Comparison of ENCODE assay signal across 8 mouse cellular contexts in genomic region chr1:165771491-165771897, GRCm38 (mm10). TPM values are rescaled to one million over a fixed set of nuclear protein-coding genes. Genes with fewer than 3 reads are reported as not detected.
DNase-seq lines count a peak whose midpoint lies in the region; ATAC-seq and TF ChIP-seq lines count a peak whose summit lies in the region.

No protein-coding gene starts in this region.

- no peak overlapping the region for H3K4me3 ChIP-seq in embryonic facial prominence, embryonic 11.5 days (ENCODE audit: low read depth, low read length)
- H3K4me3 ChIP-seq in heart, adult 2 months, result no peak overlapping the region
- H3K4me3 ChIP-seq in kidney, adult 2 months (ENCODE audit: insufficient read depth, low read depth, low read length), result no peak overlapping the region
- no peak overlapping the region for H3K4me3 ChIP-seq in liver, adult 2 months (ENCODE audit: insufficient read depth, low read depth, low read length)

- TF ChIP-seq CTCF in heart, adult 2 months (IDR thresholded peaks at IDR 0.05), result peak; percentile 100
- TF ChIP-seq CTCF in kidney, adult 2 months (conservative IDR thresholded peaks at IDR 0.05; ENCODE audit: insufficient read depth, insufficient read length, low read depth, low read length), result peak; percentile 80
- TF ChIP-seq CTCF in liver, adult 2 months (IDR thresholded peaks at IDR 0.05; ENCODE audit: low read depth, low read length), result peak; percentile 88

- no peaks in the 10 kb centered on the region for H3K79me2 ChIP-seq in heart, adult 2 months (replicated peaks; ENCODE audit: control insufficient read depth, insufficient read depth, low read length)
- peaks cover 3% of the 10 kb centered on the region; the same call in 1 of the 2 replicates for H3K79me2 ChIP-seq in liver, adult 2 months (ENCODE audit: control insufficient read depth, insufficient read depth, low read length)

- intact Hi-C loops in heart, adult 2 months (cut with DNase I), result loop anchor here (2.0 kb wide), 1 partner anchor 231 kb away; the partner anchor contains the start of gene Pou2f1

- no peak overlapping the region for H3K4me2 ChIP-seq in embryonic facial prominence, embryonic 11.5 days (ENCODE audit: low read depth, low read length)

- no peaks in the 10 kb centered on the region for H3K36me3 ChIP-seq in embryonic facial prominence, embryonic 11.5 days (replicated peaks; ENCODE audit: control insufficient read depth, insufficient read depth, low read depth, low read length)
- peaks cover 12% of the 10 kb centered on the region for H3K36me3 ChIP-seq in heart, adult 2 months (ENCODE audit: control insufficient read depth, insufficient read depth, low read length)
- no peaks in the 10 kb centered on the region for H3K36me3 ChIP-seq in kidney, adult 2 months (ENCODE audit: control insufficient read depth, insufficient read depth, low read length)
- H3K36me3 ChIP-seq in liver, adult 2 months (ENCODE audit: control insufficient read depth, insufficient read depth, low read length), result peaks cover 31% of the 10 kb centered on the region

- TF ChIP-seq EP300 in heart, adult 2 months (IDR thresholded peaks at IDR 0.05; ENCODE audit: insufficient read depth, low read depth, low read length), result peak; percentile 46; the same call in 1 of the 2 replicates

- WGBS in embryonic facial prominence, embryonic 11.5 days, result under 1% methylated on average over 12 of the region's 12 CpGs
- 2% methylated on average over 12 of the region's 12 CpGs for WGBS in heart, adult 2 months
- 5% methylated on average over 12 of the region's 12 CpGs for WGBS in kidney, adult 2 months
- WGBS in liver, adult 2 months, result under 1% methylated on average over 12 of the region's 12 CpGs

- H3K27ac ChIP-seq in embryonic facial prominence, embryonic 11.5 days (replicated peaks; ENCODE audit: low read depth, low read length), result no peak overlapping the region
- no peak overlapping the region for H3K27ac ChIP-seq in heart, adult 2 months
- H3K27ac ChIP-seq in kidney, adult 2 months (ENCODE audit: insufficient read depth, low read depth, low read length), result no peak overlapping the region
- H3K27ac ChIP-seq in liver, adult 2 months (replicated peaks; ENCODE audit: insufficient read depth, low read depth, low read length), result peak overlapping the region; percentile 29

- DNase-seq in 416B (ENCODE audit: low read depth), result peak; percentile 90
- peak; percentile 84 for DNase-seq in adrenal gland, postnatal 14 days
- DNase-seq in embryonic facial prominence, embryonic 11.5 days (ENCODE audit: low spot score), result peak; percentile 85
- peak; percentile 76 to 86 for DNase-seq in heart, adult 2 months
- peak; percentile 71 for DNase-seq in kidney, adult 2 months
- peak; percentile 94 for DNase-seq in liver, adult 2 months (ENCODE audit: extremely low read depth, low read depth, low spot score)
- DNase-seq in monocyte, adult 2 months (ENCODE audit: low read depth in 1 of 2, low spot score in 2 of 2), result peak; percentile 72 to 83
- DNase-seq in spleen, postnatal 36 days (ENCODE audit: low spot score in 2 of 2), result peak; percentile 65 to 69

- no peaks in the 10 kb centered on the region for H3K4me1 ChIP-seq in embryonic facial prominence, embryonic 11.5 days (ENCODE audit: control insufficient read depth, insufficient read depth, low read length)
- H3K4me1 ChIP-seq in heart, adult 2 months (ENCODE audit: control insufficient read depth, insufficient read depth, low read length), result peaks cover 3% of the 10 kb centered on the region
- H3K4me1 ChIP-seq in kidney, adult 2 months (ENCODE audit: control insufficient read depth, insufficient read depth, low read length), result no peaks in the 10 kb centered on the region
- peaks cover 24% of the 10 kb centered on the region for H3K4me1 ChIP-seq in liver, adult 2 months (ENCODE audit: control insufficient read depth, insufficient read depth, low read length)

- H3K9me3 ChIP-seq in embryonic facial prominence, embryonic 11.5 days (replicated peaks; ENCODE audit: control insufficient read depth, low read length), result no peaks in the 10 kb centered on the region

- TF ChIP-seq POLR2A in heart, adult 2 months (IDR thresholded peaks at IDR 0.05; ENCODE audit: insufficient read depth, low read depth, low read length), result no peak
- no peak for TF ChIP-seq POLR2A in kidney, adult 2 months (IDR thresholded peaks at IDR 0.05; ENCODE audit: low read depth, low read length)
- TF ChIP-seq POLR2A in liver, adult 2 months (IDR thresholded peaks at IDR 0.05; ENCODE audit: extremely low read depth, insufficient read depth, low read length), result no peak

- no peak overlapping the region for H3K9ac ChIP-seq in embryonic facial prominence, embryonic 11.5 days (replicated peaks; ENCODE audit: low read length)
- no peak overlapping the region for H3K9ac ChIP-seq in heart, adult 2 months (ENCODE audit: low read depth, low read length)
- no peak overlapping the region for H3K9ac ChIP-seq in liver, adult 2 months (ENCODE audit: low read depth, low read length)

- peak; percentile 64 for ATAC-seq in embryonic facial prominence, embryonic 11.5 days (replicated peaks; ENCODE audit: insufficient number of reproducible peaks, low FRiP score, low TSS enrichment, low read depth)

- no peaks in the 10 kb centered on the region for H3K27me3 ChIP-seq in embryonic facial prominence, embryonic 11.5 days (ENCODE audit: control insufficient read depth, insufficient read depth, low read length)
- no peaks in the 10 kb centered on the region for H3K27me3 ChIP-seq in heart, adult 2 months (ENCODE audit: control insufficient read depth, insufficient read depth, low read length)
- no peaks in the 10 kb centered on the region for H3K27me3 ChIP-seq in kidney, adult 2 months (replicated peaks; ENCODE audit: control insufficient read depth, insufficient read depth, low read length)
- no peaks in the 10 kb centered on the region for H3K27me3 ChIP-seq in liver, adult 2 months (ENCODE audit: control insufficient read depth, insufficient read depth, low read length)

RNA-seq across cellular contexts. Expression of gene Creg1, which starts 7.9 kb away (rescaled TPM):
- 36.6 and 56.6 TPM in 2 replicates for total RNA-seq in adrenal gland, postnatal 14 days (2021)
- polyA plus RNA-seq in embryonic facial prominence, embryonic 11.5 days (2014; fragmentation: Nextera tagmentation; extraction: Ambion mirVana), result 45.8 and 57.2 TPM in 2 replicates
- 10 to 100 TPM; 85.7 to 93.3 TPM for total RNA-seq in heart, adult 2 months (2021)
- polyA plus RNA-seq in heart, adult 2 months (2012; rRNA removed), result 77.2 and 121 TPM in 2 replicates
- 86.9 and 89.7 TPM in 2 replicates for polyA plus RNA-seq in kidney, adult 2 months (2012; rRNA removed)
- 414 and 570 TPM in 2 replicates for total RNA-seq in liver, adult 2 months (2014; rRNA removed)
- polyA plus RNA-seq in liver, adult 2 months (2012; rRNA removed), result 420 and 447 TPM in 2 replicates

RNA-seq across cellular contexts. Expression of gene Cd247, which starts 17.0 kb away (rescaled TPM):
- total RNA-seq in adrenal gland, postnatal 14 days (2021), result 1.3 and 9.1 TPM in 2 replicates
- 1.2 and 2.2 TPM in 2 replicates for polyA plus RNA-seq in embryonic facial prominence, embryonic 11.5 days (2014; fragmentation: Nextera tagmentation; extraction: Ambion mirVana)
- total RNA-seq in heart, adult 2 months (2021), result under 1 TPM; 0.52 to 0.76 TPM
- 2.4 and 3.0 TPM in 2 replicates for polyA plus RNA-seq in heart, adult 2 months (2012; rRNA removed)
- 1.1 and 5.5 TPM in 2 replicates for polyA plus RNA-seq in kidney, adult 2 months (2012; rRNA removed)
- total RNA-seq in liver, adult 2 months (2014; rRNA removed), result 0.40 and 0.55 TPM in 2 replicates
- polyA plus RNA-seq in liver, adult 2 months (2012; rRNA removed), result 0.36 and 0.64 TPM in 2 replicates
